Mouse (Mus musculus): ENCODE measurements around the gene Atpaf1.

Atpaf1 gene

DNA sequence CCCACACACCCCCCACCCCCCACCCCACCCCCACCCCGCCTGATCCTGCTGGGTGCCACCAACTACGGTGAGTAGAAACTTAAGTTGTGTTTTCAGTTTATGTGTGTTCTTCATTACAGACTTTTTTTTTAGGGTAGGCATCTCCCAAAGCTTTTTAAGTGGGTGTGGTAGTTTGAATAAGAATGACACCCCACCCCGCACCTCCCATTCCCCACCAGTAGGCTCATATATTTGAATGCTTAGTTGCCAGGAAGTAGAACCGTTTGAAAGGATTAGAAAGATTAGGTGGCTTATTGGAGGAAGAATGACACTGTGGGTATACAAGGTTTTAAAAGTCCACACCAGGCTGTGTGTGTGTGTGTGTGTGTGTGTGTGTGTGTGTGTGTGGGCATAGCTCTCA is 27.7 kb downstream of the Atpaf1 start:
- DNase-seq = no peak

DNA sequence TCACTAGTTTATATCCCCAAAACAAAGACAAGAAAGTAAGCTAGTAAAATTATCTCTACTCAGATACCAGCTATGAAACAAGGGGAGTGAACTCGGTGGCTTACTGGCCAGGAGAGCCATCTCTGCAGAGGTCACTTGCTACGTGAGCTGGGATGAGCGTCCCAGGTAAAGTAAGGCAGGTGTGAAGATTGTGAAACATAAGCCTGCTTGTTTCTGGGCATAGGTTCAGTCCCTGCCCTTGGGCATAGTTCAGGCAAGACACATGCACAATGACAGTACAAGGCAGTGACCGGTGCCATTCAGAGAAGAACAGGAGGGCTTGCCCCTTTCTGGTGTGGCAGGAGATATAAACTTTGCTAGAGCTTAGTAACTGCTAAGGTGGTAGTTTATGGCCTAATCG is 31.0 kb downstream of the Atpaf1 start:
- no peak for DNase-seq

DNA sequence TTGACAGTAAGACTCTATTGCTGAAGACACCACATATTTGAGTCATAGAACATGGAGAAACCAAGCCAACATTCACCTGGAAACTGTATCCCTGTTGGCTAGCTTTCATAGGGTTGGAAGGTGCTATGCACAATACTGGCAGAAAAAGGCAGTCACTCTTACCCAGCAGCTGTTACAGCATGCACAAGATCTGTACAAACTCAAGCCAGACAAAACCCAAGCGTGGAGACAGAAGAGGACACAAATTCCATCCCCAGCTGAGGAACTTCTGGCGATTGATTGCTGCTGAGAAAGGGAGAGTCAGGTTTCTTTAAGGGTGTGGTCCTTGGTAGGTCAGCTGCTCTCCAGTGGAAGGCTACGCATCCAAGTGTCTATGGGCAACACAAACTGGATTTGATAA is 35.6 kb downstream of the Atpaf1 start:
- no peak for DNase-seq

DNA sequence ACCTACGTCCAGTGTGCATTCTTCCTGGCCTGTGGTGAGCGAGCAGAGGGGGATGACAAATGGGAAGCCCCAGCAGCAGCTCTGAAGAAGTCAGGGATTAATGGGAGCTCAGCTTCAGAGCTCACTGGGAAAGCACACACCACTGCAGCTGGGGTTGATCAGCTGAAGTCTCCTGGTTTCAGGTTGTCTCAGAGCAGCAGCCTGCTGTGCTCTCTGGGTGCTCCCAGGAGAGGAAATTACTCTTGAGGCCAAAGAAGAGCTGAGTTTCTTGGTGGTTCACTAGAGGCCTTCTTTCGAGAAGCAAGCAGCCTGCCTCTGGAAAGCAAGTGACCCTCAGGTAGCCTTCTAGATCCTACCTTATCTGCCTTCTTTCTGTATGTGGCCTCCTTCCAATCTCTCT is 36.3 kb downstream of the Atpaf1 start:
- no peak for DNase-seq

DNA sequence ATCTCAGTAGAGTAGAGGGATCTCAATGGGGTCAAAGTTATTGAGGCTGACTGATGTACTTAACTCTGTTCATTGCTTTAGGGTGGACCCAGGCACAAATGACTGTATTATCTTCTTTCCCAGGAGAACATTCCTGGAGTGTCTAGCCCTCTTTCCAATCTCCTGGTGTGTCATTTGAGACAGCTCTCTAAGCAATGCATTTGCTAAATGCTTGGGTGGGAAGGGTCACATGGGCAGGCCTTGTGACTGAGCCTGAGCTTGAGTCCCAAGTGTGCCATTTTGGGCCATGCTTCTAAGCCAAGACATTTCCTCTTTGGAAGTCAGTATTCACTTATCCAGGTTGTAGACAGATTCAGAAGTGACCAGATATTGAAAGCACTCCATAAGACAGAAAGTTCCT is 36.8 kb downstream of the Atpaf1 start:
- DNase-seq = no peak

DNA sequence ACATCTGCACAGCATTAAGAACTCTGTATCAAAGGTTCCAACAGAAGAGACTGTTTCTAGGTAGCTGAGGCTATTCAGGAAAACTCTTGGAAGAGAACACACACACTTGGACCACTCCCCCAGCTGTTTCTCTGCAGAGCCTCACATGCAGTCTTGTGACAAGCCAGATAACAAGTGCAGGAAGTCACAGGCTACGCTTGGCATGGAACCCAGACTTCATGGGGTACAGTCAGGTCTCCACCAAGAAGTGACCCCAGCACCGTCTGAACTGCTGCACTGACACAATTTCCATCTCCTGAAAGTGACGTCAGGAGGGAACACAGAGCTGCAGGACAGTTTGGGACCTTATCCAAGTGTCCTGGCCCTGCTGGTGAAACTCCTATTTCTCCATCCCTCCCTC is 37.3 kb downstream of the Atpaf1 start:
- DNase-seq = no peak

DNA sequence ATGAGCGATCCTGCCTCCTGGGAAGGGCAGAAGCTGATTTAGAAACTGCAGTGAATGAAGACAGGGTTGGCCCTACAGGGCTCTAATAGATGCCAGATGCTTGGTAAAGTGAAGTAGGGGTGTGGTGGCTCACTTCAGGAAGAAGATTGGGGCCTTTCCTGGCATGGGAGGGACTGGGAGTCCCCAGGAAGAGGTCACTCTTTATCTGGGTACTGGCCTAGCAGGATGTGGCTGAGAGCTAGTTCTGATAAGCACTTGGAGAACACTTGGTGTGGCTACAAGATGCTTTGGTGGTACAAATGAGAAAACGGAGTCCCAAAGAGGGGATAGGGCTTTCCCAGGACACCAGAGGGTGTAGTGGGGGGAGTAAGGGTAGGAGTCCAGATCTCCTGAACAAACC is 39.6 kb downstream of the Atpaf1 start:
- no peak for DNase-seq

DNA sequence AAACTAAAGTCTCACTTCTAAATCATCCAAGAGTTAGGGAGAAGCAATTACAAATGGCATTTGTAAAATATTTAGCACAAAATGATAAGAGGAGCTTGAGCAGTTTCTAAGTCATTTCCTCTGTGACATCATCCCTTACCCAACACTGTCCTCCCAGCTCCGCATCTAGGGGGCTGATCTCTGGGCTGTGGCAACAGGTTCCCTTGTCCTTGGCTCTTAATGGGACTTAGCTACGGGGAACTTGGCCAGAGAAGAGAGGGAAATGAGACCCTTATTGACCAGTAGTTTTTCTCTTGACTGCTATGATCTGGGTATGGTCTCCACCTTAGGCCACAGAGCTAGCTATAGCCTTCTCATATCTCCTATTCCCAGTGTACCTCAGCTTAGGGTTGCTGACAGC is 40.7 kb downstream of the Atpaf1 start:
- DNase-seq = no peak

DNA sequence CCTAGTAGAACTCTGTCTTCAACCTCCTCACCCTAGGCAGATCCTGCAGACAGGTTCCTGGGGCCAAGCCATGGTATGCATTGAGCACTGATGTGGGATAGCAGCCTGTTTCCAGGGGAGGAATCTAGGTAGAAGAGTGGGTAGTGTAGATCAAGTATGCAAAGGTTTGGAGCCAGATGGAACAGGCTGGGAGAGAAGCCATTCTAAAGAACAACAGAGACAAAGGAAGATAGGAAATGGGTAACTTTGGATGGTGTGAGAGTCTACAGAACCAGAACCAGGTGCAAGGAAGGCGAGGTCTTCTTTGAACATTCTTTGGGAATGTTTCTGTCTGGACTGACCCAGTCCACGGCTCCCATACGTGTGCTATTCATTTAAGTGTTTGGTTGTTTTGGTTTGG is 42.5 kb downstream of the Atpaf1 start:
- DNase-seq = no peak

DNA sequence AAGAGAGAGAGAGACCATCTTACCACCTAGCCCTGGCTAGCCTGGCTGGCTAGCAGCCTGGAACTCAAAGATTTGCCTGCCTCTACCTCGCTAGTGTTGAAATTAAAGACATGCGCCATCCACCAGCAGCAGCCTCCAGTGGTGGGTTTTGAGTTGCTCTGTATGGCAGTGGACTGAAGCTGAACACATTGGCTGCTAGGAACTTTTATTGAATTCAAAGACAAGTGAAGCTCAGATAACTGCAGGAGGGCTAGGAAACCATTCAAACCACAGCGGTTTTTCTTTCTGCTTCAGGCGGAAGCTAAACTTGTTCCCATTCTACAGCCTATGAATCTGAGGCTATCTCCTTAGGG is 42.9 kb downstream of the Atpaf1 start:
- no peak for DNase-seq

DNA sequence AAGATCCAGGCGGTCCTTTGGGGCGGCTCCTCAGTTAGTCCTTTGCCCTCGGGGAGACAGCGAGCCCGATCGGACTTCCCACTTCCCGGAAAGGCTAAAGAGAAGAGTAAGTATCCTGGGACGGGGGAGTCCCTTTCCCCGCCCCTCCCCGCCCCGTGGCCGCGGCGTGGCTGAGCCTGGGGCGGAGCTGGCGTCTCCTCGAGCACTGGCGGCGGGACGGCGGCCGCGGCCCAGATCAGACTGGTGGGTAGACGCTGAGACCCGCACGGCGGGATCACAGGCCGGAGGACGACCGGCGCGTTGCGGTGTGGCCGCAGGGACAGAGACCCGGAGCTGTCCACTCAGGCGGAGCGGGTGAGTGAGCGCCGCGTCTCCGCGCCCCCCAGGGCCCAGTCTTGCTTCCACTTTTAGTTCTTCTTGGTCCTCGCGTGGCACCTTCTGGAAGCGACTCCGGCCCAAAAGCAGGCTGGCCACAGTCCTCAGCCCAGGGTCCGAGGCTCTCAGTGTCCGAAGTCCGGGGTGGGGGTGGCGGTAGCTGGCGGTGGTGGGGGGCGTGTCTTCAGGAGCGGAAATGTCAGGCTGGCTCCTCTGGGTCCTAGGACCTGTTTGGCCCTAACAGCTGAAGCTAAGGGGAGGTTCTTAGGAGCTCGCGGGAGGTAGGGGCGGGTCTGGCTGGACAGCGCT is 43.4 kb downstream of the Atpaf1 start, which contains the start of gene Mob3c:
Mob3c (plus strand) TSS at position 205 of the 684 bp plus-strand sequence.
- DNase-seq = peak; percentile 72

DNA sequence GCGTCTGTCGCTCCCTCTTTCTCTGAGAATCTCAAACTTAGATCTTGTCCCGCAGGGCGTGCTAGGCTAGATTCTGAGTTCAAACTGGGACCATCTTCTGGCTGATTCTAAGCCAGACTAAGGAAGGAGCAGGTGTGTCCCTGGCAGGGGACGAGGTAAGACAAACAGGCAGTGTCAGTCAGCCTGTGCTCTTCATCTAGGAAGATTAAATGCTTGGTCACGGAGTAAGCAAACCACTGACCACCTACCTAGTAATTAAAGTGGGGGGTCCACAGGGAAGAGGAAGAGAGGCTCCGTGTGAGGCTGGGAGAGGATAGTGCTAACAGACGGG is 43.9 kb downstream of the Atpaf1 start:
- no peak for DNase-seq

DNA sequence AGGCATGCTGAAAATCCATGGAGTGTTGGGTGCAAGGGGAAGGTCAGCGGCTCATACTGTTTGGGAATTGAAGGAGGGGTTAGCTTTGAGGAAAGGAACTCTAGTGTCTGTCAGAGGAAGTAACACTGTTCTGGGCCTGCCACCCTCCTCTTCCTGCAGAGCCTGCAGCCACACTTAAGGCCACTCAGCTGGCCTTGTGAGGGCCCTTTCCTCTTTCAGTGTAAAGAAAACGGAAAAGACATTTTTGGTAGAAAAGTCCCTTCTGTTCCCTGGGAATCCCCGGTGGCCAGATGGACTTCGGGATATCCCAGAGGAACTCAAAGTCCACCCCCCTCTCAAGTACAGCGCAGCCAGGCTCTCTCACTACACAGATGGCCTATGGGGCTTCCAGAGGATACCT is 45.9 kb downstream of the Atpaf1 start:
- DNase-seq = no peak

DNA sequence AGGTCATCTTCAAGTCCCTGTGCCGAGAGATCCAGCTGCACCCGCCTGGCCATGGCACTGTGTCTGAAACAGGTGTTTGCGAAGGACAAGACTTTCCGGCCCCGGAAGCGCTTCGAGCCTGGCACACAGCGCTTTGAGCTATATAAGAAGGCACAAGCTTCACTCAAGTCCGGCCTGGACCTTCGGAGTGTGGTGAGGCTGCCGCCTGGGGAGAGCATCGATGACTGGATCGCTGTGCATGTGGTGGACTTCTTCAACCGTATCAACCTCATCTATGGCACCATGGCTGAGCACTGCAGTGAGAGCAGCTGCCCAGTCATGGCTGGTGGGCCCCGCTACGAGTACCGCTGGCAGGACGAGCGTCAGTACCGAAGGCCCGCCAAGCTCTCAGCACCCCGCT is 46.6 kb downstream of the Atpaf1 start:
- no peak for DNase-seq

DNA sequence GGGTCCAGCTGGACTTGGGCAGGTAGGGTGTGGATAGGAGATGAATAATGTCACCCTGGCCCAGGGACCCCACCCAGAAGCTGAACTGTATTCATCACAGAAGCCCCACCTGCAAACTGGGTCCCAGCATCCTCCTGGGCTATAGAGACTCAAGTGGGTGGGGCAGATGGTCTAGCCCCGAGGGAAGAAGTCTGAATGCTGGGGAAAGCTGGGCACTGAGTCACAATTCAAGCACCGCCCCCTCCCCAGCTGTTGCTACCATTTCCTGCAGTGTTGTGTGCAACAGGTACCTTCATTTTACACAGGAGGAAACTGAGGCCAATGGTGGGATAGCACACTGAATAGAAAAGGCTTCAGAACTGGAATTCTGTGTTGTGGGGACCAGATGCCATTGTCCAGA is 47.4 kb downstream of the Atpaf1 start:
- DNase-seq = no peak

DNA sequence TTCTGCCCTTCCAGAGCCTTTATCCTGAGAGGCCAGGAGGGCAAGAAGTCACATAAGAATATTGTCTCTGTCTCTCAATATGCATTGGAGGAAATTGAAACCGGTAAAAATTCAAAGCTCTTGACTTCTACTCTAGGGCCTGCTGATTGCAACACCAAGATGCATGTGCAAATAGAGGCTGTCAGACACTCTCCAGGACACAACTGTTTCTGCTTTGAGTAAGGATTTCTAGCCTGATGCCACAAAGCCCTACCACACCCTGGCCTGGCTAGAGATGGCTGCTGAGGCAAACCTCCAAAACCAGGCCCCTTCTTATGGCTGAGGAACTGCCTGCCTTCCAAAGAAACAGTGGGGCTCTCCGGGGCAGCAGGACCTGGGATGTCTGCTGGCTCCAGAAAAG is 51.0 kb downstream of the Atpaf1 start:
- no peak for DNase-seq

DNA sequence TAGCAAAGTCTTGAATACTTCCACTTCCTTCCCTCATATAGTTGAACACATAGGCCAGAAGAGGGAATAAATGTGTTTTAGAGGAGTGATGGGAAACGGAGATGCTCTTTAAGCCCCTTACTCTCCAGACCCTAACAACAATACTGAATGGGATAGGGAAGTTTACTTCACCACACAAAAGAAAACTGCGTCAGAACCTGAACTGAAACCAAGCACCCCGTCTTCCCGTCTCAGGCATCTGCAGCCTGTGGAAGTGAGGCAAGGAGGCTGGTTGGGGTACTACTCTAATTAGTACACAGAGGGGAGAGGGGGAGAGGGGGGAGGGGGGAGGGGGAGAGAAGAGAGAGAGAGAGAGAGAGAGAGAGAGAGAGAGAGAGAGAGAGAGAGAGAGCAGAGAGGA is 53.6 kb downstream of the Atpaf1 start:
- peak; percentile 28 for DNase-seq

DNA sequence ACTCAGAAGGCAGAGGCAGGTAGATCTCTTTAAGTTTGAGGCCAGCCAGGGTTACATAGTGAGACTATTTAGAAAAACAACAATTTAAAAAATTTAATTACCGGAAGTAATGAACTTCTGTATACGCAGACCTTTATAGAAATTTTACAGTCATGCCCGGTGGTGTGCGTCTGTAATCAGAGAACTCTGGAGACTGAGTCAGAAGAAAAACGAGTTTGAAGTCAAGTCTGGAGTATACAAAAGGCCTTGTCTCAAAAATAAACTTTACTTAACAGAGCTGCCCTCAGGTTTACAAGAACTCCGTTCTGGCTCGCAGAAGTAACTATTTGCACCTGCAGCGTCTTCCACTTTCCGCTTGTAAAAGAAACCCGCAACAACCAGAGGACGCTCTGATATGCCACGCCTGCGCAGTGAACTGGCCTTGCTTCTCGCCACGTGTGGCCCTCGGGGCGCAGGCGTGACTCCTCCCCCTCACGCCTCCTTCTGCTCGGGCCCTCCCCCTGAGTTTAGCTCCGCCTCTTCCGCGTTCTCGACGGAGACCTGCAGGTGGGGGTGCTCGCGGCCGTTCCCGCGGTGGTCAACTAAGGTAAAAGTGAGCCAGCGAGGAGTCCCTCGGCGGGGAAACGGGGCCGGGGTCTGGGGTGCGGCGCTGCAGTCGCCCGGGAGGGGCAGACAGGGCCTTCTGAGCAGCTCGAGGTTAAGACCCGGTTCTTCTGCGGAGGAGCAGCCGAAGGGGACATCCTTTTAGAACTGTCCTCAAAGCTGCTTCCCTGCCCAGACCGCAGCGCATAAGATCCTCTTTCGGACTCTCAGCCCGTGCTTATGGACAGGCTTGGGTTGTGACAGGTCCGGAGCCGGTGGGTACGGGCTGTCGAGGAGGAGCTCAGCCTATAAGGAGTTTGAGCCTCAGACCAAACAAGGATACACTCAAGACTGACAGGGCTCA is 54.4 kb downstream of the Atpaf1 start, which contains the start of gene Mknk1:
Mknk1 (plus strand) TSS at position 503 of the 946 bp plus-strand sequence.
- DNase-seq = peak; percentile 97

DNA sequence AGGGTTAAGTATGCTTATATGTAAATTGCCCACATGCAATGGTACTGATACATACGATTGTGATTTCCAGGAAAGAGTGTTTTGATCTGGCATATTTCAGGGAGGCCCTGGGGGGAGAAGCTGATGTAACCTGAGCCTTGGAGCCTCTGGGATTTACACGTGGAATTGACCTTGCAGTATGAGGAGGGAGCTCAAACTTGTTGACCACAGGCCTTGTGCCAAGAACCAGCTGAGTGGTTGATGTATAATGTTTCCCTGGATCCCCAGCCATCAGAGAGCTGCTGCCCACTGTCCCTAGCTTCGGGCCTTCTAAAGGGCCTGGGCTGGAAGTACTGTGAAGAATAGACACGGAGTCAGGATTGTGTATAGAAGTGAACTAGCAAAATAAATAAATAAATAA is 55.3 kb downstream of the Atpaf1 start:
- DNase-seq = no peak

DNA sequence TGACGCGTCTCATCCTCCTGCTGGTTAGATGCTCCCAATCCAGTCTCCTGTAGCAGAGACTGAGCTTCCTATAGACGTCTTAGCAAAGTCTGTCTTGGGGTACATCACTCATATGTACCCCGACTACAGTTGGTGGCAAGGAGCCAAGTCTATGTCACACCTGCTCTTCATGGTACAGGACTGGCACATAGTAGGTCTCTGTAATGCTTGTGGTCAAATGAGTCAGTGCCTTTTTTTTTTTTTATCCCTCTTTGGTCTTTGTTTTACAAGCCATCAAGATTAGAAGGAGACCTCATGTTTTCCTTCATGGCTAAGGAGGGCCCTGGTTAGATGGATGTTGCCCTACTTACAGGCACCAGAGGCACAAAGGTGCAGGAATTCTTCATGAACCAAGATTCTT is 56.2 kb downstream of the Atpaf1 start:
- DNase-seq = no peak

DNA sequence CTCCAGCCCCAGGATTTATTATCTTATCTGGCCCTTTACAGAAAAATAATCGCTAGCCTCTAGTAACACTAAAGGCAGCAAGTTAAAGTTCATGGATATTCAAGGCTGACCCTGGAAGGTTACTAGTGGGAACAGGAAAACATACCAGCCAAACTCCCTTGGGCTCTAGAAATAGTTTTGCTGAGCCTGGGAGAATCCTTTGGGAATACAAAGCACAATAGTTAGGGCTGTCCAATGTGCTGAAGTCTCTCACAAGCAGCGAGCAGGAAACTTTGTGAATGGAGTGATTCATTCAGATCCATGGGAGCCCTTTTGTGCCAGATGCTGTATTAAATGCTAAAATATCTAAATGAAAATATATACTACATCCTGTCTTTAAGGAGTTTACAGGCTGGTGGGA is 62.0 kb downstream of the Atpaf1 start:
- no peak for DNase-seq

DNA sequence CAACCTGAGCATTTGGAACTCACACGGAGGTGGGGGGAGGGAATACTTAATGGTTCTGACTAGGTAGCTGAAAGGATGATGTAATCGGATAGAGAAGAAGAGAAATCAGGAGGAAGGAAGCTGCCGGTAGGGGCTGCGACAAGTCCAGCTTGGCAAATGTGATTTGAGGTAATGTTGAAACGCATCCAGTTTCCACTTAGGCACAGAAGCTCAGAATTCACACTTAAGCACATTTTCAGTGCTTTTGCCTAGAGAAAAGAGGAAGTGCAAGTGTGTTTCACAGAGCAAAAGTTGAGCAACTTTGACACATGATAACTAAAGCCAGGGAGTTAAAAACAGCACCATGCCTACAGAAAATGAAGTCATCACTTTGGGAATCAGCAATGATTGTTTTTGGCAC is 62.8 kb downstream of the Atpaf1 start:
- DNase-seq = no peak

DNA sequence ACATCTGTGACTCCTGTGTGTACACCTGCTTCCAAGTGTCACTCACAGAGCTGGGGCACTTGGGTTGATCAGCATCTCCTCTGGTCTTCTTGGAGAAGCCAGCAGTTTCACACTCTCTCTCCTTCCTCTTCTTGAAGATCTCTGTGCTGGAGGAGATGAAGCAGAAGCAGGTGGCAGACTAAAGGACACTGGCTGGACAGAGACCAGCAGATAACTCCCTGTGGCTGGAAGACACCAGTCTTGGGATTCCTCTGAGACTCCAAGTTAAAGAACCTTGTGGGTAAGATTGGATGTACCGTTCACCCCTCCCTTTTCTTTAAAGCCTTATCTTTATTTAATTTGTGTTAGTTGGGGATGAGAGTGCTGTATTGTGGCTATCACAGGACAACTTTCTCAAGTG is 63.5 kb downstream of the Atpaf1 start:
- no peak for DNase-seq

DNA sequence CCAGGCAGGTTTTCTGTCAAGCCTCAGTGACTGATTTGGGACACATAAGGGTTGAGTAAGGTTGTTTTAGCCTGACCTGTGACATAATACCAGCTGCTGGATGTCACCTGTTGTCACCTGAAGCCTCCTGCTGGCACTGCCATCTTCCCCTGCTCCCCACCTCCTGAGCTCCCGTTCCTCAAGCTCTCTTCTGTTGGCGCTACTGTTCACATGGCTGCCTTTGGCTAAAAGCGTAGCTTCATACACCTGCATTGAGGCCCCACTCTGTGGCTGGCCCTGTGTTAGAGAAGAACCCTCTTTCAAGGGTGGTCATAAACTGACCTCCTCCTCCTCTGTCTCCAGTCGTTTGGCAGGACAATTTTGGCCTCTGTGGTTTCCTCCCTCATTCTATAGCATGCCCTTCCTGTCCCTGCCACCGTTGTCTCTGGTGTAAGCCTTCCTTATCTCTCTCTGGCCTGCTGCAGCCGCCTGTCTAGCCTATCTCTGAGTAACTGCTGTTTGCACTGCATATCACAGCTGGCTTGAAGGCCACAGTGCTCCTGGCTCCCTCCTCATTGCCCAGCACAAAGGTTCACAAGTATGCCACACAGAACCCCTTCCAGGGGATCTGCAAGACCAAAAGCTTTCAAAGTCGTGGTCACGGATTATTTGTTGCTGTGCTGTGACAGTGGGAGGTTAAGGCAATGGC is 64.5 kb downstream of the Atpaf1 start:
- DNase-seq = no peak

Measured in thymus, postnatal 14 days (tissue).